Mouse (Mus musculus) MEL (cell line): ENCODE measurements around the gene Olfr557.

Experiments used
- BHLHE40 ChIP-seq: IDR thresholded peaks from 2 replicates; pipeline ENCODE4 v1.6.1; 2012; ENCODE audit warnings: low read depth, mild to moderate bottlenecking, inconsistent platforms, low read length, improper control_type of control experiment, borderline replicate concordance
- CTCF ChIP-seq, 3 experiments: IDR thresholded peaks in 2 of 3; conservative IDR thresholded peaks in 1 of 3; 2 replicates each; pipeline ENCODE4 v1.5.1; 2011 to 2012; ENCODE audit warnings: low read length in 3 of 3, low read depth in 2 of 3, mild to moderate bottlenecking in 2 of 3, improper control_type of control experiment in 1 of 3, inconsistent platforms in 1 of 3, mixed read lengths in 1 of 3, moderate library complexity in 1 of 3; ENCODE audit not compliant: control insufficient read depth in 1 of 3, insufficient read depth in 1 of 3, poor library complexity in 1 of 3, severe bottlenecking in 1 of 3
- JUND ChIP-seq: IDR thresholded peaks from 2 replicates; pipeline ENCODE4 v1.6.1; 2011; ENCODE audit warnings: low read depth, mild to moderate bottlenecking, improper control_type of control experiment, low read length
- TAL1 ChIP-seq: IDR thresholded peaks from 2 replicates; pipeline ENCODE4 v1.6.1; 2012; ENCODE audit warnings: mild to moderate bottlenecking, inconsistent platforms, low read length, moderate library complexity, mixed read lengths

DNA sequence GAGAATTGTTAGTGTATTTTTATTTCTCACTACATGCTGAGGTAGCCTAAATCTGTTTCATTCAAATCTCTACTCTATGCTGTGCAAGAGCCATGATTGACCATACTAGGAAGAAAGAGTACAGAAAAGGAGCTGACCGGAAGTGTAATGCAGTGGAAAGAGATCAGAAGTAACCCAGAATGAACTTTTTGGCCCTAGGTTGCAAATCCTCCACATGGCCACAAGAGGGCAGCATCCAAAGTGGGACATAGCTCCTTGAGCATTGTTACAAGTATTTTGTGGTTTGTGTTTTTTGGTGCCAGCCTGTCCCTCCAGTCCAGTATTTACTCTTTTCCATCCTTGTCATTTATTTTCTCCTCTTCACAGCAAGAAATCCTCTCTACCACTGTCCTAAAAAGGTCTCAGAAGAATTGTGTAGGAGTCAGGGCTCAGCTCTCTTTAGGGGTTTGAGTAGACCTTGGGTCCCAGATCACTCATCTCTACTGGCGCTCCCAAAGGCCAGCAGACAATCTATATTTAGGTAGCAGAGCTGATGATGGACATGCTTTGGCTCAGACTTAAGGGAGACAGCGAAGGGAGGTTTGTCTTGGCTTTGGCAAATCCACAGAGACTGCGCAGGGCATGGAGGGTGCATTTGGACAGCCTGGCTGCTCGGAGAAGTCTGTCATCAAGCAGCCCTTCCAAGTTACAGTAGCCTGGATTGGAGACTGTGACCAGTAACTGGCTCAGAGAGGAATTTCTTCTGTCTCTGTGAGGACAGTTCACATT is at the start of gene Olfr557:
- TF ChIP-seq BHLHE40: 0 out of 2 replicates have a peak, but pooled peaks have one; percentile 27
- TF ChIP-seq CTCF (IDR thresholded peaks at IDR 0.05 in 2 of 3, conservative IDR thresholded peaks at IDR 0.05 in 1 of 3; ENCODE audit: control insufficient read depth in 1 of 3, insufficient read depth in 1 of 3, low read depth in 2 of 3, low read length in 3 of 3, poor library complexity in 1 of 3, severe bottlenecking in 1 of 3): peak; percentile 86 to 93 (median 87)
- TF ChIP-seq JUND: no peak
- no peak for TF ChIP-seq TAL1
